Mouse (Mus musculus) myocyte (in vitro differentiated cells): ENCODE measurements around the gene Gna11. TPM values are rescaled to one million over a fixed set of nuclear protein-coding genes. Genes with fewer than 3 reads are reported as not detected.
A peak's percentile ranks its signal among the peaks of the same experiment; 100 is the strongest.

Experiments
- H3K27me3 ChIP-seq: one replicate; pipeline ENCODE4 v1.6.1; 2011; ENCODE audit not compliant: control insufficient read depth, insufficient read depth, insufficient read length
- H3K36me3 ChIP-seq: one replicate; pipeline ENCODE4 v1.6.1; 2011; ENCODE audit not compliant: control insufficient read depth, insufficient read depth
- H3K4me2 ChIP-seq: one replicate; pipeline ENCODE4 v1.6.1; 2011; ENCODE audit warnings: low read depth, control low read depth
- H3K4me3 ChIP-seq: one replicate; pipeline ENCODE4 v1.5.1; 2011; ENCODE audit warnings: mild to moderate bottlenecking, control low read depth, moderate library complexity
- H3K79me2 ChIP-seq: one replicate; pipeline ENCODE4 v1.6.1; 2011; ENCODE audit not compliant: control insufficient read depth, insufficient read depth
- H3ac ChIP-seq: one replicate; pipeline ENCODE4 v1.6.1; 2011; ENCODE audit not compliant: control insufficient read depth, insufficient read length
- CEBPB ChIP-seq: IDR thresholded peaks from 2 replicates; pipeline ENCODE4 v1.6.1; 2011; ENCODE audit warnings: mild to moderate bottlenecking, moderate library complexity; ENCODE audit not compliant: poor library complexity, insufficient read depth, severe bottlenecking
- E2F4 ChIP-seq: IDR thresholded peaks from one replicate; pipeline ENCODE4 v1.6.1; 2011; ENCODE audit warnings: mild to moderate bottlenecking, control low read depth, moderate library complexity; ENCODE audit not compliant: insufficient read depth
- MAX ChIP-seq: IDR thresholded peaks from one replicate; pipeline ENCODE4 v1.6.1; 2011; ENCODE audit warnings: low read depth, mild to moderate bottlenecking, control low read depth
- MYOD1 ChIP-seq, 3 experiments: IDR thresholded peaks; one replicate each; pipeline ENCODE4 v1.6.1; 2011; ENCODE audit warnings: control low read depth in 2 of 3, low read depth in 2 of 3, mild to moderate bottlenecking in 2 of 3, moderate library complexity in 1 of 3; ENCODE audit not compliant: insufficient read length in 2 of 3, control insufficient read depth in 1 of 3
- MYOG ChIP-seq, 3 experiments: IDR thresholded peaks; one replicate each; pipeline ENCODE4 v1.6.1; 2011; ENCODE audit warnings: control low read depth in 2 of 3, low read depth in 2 of 3, mild to moderate bottlenecking in 2 of 3; ENCODE audit not compliant: insufficient read length in 2 of 3, control insufficient read depth in 1 of 3, insufficient read depth in 1 of 3
- POLR2A ChIP-seq: IDR thresholded peaks from one replicate; pipeline ENCODE4 v1.6.1; 2011; ENCODE audit warnings: low read depth, mild to moderate bottlenecking, control low read depth, moderate library complexity; ENCODE audit not compliant: insufficient read length
- POLR2AphosphoS2 ChIP-seq: IDR thresholded peaks from one replicate; pipeline ENCODE4 v1.6.1; 2011; ENCODE audit warnings: low read depth, control low read depth; ENCODE audit not compliant: insufficient read length
- REST ChIP-seq: IDR thresholded peaks from one replicate; pipeline ENCODE4 v1.6.1; 2011; ENCODE audit warnings: mild to moderate bottlenecking, control low read depth, moderate library complexity; ENCODE audit not compliant: insufficient read depth, insufficient read length
- SRF ChIP-seq: IDR thresholded peaks from one replicate; pipeline ENCODE4 v1.6.1; 2011; ENCODE audit warnings: low read depth; ENCODE audit not compliant: control insufficient read depth, insufficient read length
- TCF12 ChIP-seq: IDR thresholded peaks from one replicate; pipeline ENCODE4 v1.6.1; 2011; ENCODE audit warnings: mild to moderate bottlenecking, control low read depth; ENCODE audit not compliant: poor library complexity, insufficient read depth, severe bottlenecking
- TCF3 ChIP-seq: IDR thresholded peaks from one replicate; pipeline ENCODE4 v1.6.1; 2011; ENCODE audit warnings: low read depth, control low read depth; ENCODE audit not compliant: insufficient read length
- USF1 ChIP-seq: IDR thresholded peaks from one replicate; pipeline ENCODE4 v1.6.1; 2011; ENCODE audit warnings: low read depth, mild to moderate bottlenecking, control low read depth, moderate library complexity
- polyA plus RNA-seq: library from polyadenylated mRNA; unstranded; fragments of >200 nt; fragmentation: generic; extraction: Trizol; gene quantifications from one replicate; pipeline ENCODE4 v1.2.1, GENCODE M21; 2012; ENCODE audit warnings: missing spikeins

Gna11 gene
- polyA plus RNA-seq, 1 experiment: 58.2 TPM

DNA sequence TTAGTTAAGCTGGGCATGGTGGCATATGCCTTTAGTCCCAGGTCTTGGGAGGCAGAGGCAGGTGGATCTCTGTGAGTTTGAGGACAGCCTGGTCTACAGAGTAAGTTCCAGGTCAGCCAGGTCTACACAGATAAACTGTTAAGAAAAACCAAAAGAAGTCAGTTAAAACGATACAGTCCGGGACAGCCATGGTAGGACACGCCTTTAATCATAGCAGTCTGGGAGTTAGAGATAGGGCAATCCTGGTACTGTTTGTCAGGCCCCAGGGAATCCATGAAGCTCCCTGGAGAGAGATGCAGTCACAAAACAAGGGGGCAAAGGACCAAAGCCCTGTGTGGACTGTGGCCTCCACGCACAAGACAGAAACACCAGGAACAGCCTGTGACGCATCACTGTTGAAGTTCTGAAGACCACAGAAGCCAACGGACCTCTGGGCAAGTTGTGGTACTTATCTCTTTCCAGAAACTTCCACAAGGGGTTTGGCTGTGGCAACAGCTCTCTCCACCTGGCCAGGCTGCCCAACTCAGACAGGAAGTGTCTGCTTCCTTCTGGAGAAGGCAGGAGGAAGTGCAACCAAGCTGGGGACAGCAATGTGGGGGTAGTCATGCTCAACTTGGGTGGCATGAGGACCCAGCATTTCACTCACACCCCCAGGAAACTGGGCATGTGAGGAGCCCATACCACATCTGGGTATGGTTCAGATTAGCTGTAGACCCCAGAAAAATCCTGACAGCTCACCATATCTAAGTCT is 25.6 kb downstream of the Gna11 start:
- Histone ChIP-seq H3ac (no peak overlapping the region), H3K4me2 (no peak overlapping the region), H3K79me2 (no peaks in the 10 kb centered on the region), H3K27me3 (peaks cover 7% of the 10 kb centered on the region), H3K36me3 (no peaks in the 10 kb centered on the region), H3K4me3 (no peak overlapping the region)
- TF ChIP-seq USF1 (no peak), TCF12 (no peak), E2F4 (no peak), SRF (no peak), TCF3 (no peak), MYOG (IDR thresholded peaks at IDR 0.05; ENCODE audit: control insufficient read depth in 1 of 3, insufficient read depth in 1 of 3, insufficient read length in 2 of 3, low read depth in 2 of 3) (no peak), MYOD1 (IDR thresholded peaks at IDR 0.05; ENCODE audit: control insufficient read depth in 1 of 3, insufficient read length in 2 of 3, low read depth in 2 of 3) (no peak), MAX (no peak)

DNA sequence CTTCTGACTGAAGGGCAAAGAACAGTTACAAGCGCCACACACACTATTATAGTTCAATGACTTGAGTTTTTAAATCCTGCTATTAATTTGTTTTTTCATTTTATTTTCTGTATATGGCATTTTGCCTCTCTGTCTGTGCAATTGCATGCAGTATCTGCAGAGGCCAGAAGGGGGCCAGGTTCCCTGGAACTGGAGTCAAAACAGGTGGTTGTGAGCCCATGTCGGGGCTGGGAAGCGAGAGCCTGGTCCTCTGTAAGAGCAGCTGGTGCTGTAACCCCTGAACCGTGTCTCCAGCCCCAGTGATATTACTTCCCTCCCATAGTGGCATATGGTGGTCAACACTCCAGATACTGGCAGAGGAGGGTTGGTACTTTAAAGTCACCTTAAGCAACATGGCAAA is 26.4 kb downstream of the Gna11 start:
- Histone ChIP-seq H3K27me3 (peaks cover 7% of the 10 kb centered on the region), H3K4me2 (no peak overlapping the region), H3K36me3 (no peaks in the 10 kb centered on the region), H3ac (no peak overlapping the region), H3K79me2 (no peaks in the 10 kb centered on the region), H3K4me3 (no peak overlapping the region)
- TF ChIP-seq POLR2A: no peak
- no peak for TF ChIP-seq REST
- TF ChIP-seq MYOG (IDR thresholded peaks at IDR 0.05; ENCODE audit: control insufficient read depth in 1 of 3, insufficient read depth in 1 of 3, insufficient read length in 2 of 3, low read depth in 2 of 3): peak in 2 of 3 experiments; percentile 34 to 71
- TF ChIP-seq MYOD1 (IDR thresholded peaks at IDR 0.05; ENCODE audit: control insufficient read depth in 1 of 3, insufficient read length in 2 of 3, low read depth in 2 of 3): peak; percentile 15 to 69 (median 60)

DNA sequence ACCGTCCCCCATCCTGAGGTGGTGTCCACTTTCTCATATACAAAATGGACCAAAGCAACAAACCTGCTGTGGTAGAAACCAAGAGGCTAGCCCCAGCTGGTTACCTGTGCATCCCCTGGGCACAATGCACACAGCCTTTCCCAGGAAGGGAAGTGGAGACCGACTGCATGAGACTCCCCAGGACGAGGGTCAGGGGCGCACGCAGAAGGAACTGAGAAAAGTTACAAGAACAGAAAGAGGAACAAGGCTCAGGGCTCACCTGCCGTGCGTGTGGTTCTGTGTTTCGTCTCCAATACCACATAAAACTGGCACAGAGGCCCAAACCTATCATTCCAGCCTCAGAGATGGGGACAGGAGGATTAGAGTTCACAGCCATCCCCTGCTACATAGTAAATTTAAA is 27.8 kb downstream of the Gna11 start:
- Histone ChIP-seq H3K27me3 (peaks cover 7% of the 10 kb centered on the region), H3K79me2 (no peaks in the 10 kb centered on the region), H3K36me3 (no peaks in the 10 kb centered on the region), H3K4me2 (no peak overlapping the region), H3ac (no peak overlapping the region), H3K4me3 (no peak overlapping the region)
- no peak for TF ChIP-seq TCF3

DNA sequence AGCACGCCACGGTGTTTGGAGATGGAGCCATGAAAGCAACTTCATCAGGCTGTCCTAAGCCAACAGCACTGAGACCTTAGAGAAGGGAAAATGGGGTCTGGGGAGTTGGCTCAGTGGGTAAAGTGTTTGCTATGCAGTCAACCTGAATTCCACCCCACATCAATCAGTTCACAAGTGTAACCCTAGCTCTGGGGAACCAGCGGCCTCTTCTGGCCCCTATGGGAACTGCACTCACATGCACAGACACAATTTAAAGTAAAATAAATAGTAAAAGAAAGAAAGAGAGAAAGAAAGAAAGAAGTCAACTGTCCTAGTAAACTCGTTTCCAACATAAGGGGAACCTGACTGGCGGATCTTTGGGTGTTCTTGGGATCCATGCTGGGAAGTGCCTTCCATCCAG is 31.2 kb downstream of the Gna11 start:
- no peak for TF ChIP-seq POLR2AphosphoS2
- TF ChIP-seq TCF12: no peak
- no peak for TF ChIP-seq E2F4
- TF ChIP-seq CEBPB: no peak
- TF ChIP-seq MYOG (IDR thresholded peaks at IDR 0.05; ENCODE audit: control insufficient read depth in 1 of 3, insufficient read depth in 1 of 3, insufficient read length in 2 of 3, low read depth in 2 of 3): no peak
- TF ChIP-seq MYOD1 (IDR thresholded peaks at IDR 0.05; ENCODE audit: control insufficient read depth in 1 of 3, insufficient read length in 2 of 3, low read depth in 2 of 3): no peak
- TF ChIP-seq POLR2A: no peak
- TF ChIP-seq USF1: no peak
- no peak for TF ChIP-seq TCF3
- TF ChIP-seq REST: no peak
- no peak for TF ChIP-seq MAX
- TF ChIP-seq SRF: no peak
- Histone ChIP-seq H3K27me3 (peaks cover 4% of the 10 kb centered on the region), H3K36me3 (no peaks in the 10 kb centered on the region)

DNA sequence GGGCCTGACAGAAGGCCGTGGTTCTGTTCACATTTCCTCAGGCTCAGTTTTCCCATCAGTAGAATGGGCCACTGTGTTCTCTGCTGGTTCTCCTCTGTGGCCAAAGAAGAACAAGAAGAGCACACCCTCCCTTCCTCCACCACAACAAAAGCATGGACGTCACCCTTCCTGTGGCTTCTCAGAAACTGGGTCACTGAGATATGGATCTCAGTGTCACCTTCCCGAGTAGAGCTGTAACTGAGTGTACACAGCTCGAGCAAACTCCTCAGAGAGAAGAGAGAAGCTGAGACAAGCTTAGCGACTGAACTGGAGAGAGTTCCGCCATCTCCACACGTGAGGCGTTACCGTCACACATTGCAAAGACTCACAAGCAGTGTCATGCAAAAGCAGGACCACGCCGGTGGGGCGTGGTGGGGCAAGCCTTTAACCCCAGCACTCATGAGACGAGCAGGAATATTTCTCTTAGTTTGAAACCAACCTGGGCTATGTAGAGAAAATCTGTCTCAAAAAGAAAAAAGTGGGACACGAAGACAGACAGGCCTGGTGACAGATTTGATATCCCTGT is 34.7 kb downstream of the Gna11 start:
- H3K4me3 ChIP-seq: no peak overlapping the region
- no peak for TF ChIP-seq TCF12
- no peak for TF ChIP-seq USF1
- no peak for TF ChIP-seq CEBPB
- no peak for TF ChIP-seq REST
- TF ChIP-seq SRF: no peak
- no peak for TF ChIP-seq MAX
- no peak for TF ChIP-seq POLR2A
- TF ChIP-seq POLR2AphosphoS2: no peak
- TF ChIP-seq E2F4: no peak
- peaks cover 4% of the 10 kb centered on the region for H3K27me3 ChIP-seq
- no peaks in the 10 kb centered on the region for H3K36me3 ChIP-seq
- H3K79me2 ChIP-seq: no peaks in the 10 kb centered on the region
- H3ac ChIP-seq: no peak overlapping the region
- no peak overlapping the region for H3K4me2 ChIP-seq

More for the DNA sequence above, 31.2 kb downstream of the Gna11 start:
- H3K4me3 ChIP-seq: no peak overlapping the region
- H3K4me2 ChIP-seq: no peak overlapping the region
- H3ac ChIP-seq: no peak overlapping the region
- H3K79me2 ChIP-seq: no peaks in the 10 kb centered on the region
